Mouse (Mus musculus) fat pad, adult 2 months (tissue): Measurements from ENCODE around the gene Tmem104.

Source experiments
- DNase-seq: peaks from one replicate; pipeline ENCODE4 v3.0.0-alpha.2; 2011; ENCODE audit warnings: low read depth, low spot score; ENCODE audit errors: extremely low read depth

Tmem104 gene

DNA sequence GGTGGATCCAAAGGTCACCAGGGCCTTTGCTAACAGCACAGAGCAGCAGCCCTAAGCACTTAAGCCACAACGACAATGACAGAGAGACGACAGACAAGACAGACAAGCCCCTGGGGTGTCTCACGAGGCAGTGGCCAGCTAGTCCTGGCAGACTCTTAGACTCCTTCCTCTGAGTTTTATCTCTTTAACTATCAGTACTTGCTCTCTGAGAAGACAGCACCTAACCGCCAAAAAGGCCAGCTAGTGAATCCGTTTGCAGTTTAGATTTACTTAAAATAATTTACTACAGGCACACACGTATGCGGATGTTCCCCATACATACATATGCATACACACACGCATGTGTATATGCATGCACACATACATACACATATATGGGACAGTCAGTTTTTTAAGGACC, 10.3 kb downstream of the Tmem104 start:
- no peak for DNase-seq

DNA sequence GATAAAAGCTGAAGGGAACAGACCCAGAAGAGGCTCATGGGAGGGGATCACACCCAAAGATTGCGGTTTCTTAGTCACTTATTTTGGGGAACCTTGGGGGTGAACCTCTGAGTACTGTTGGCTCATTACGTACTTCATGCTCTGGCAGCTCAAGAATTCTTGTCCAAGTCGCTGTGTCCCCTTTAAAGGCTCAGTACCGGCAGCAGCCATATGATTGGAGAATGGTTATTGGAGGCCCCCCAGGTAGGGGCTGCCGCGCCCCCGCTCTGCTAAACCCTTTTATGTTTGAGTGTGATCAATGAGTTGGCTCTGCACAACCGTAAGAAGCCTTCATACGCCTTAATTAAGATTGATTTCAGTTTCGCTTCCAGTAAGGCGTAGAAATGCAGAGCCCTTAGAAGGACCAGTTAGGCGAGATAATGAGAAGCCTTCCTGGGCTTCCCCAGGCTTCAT, 11.7 kb downstream of the Tmem104 start:
- no peak for DNase-seq

DNA sequence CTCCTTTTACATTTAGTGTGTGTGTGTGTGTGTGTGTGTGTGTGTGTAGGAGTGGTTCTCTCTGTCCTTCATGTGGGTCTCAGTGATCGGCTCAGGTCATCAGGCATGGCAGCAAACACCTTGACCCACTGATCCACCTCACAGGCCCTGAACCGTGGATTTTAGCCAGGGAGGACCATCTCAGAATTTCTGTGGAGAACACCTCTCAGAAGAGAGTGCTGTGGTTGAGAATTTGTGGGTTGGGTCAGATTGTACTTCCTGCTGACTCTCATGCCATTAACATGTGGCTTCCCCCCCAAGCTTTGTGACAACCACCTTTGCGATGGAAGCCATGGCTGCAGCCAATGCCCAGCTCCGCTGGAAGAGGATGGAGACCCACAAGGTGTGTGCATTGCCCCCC, 13.2 kb downstream of the Tmem104 start:
- no peak for DNase-seq

DNA sequence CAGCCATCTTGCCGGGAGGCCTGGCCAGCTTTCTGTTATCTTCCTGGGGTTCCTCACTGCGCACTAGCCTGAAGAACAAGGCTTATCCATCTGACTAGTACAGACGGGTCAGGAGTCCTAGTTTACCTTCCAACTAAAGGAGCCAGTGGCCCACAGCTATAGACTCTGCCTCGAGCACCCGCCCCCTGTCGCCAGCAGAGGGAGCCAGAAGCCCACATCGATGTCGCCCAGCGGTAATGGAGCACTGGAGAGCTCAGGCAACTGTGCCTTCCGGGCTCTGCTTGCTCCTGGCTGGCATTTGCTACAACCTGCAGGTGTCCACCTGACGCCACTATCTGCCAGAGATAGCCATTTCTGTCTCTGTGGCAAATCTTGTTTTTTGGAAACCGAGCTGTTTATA, 15.0 kb downstream of the Tmem104 start:
- DNase-seq = no peak

DNA sequence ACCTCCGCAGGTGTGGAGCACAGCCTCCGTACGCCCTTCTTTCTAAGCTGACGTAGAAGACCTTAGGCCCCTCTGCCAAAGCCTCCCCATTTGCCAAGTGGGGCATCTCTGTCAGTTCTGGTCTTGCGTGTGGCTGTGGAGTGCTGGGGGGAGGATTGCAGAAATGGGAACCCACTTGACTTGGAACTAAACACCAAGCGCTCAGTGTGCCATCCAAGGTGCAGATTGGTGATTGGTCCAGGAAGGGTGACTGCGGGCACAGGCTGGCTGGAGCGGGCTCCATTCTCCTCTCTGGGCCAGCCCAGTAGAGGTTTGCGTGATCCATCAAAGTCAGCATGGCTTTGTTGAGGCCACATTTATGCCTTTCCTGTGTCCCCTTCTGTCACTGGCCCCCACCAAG, 15.5 kb downstream of the Tmem104 start:
- no peak for DNase-seq

DNA sequence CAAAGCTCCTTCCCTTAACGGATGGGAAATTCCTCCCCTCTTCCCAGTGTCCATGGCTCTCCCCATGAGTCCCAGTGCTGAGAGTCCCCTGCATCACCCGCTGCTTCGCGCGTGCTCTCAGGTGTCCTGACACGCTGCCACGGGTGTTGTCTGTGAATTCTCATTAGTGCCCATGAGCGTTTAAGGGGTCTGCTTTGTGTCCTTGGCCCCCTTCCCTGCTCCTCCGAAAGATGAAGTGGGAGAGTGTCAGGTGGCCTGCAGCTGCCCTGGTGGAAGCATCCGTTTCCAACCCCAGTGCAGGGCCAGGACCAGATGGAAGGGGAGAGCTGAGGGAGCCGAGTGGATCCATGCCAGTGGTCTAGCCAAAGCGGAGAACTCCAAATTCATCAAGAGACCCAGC, 20.8 kb downstream of the Tmem104 start:
- DNase-seq = no peak

DNA sequence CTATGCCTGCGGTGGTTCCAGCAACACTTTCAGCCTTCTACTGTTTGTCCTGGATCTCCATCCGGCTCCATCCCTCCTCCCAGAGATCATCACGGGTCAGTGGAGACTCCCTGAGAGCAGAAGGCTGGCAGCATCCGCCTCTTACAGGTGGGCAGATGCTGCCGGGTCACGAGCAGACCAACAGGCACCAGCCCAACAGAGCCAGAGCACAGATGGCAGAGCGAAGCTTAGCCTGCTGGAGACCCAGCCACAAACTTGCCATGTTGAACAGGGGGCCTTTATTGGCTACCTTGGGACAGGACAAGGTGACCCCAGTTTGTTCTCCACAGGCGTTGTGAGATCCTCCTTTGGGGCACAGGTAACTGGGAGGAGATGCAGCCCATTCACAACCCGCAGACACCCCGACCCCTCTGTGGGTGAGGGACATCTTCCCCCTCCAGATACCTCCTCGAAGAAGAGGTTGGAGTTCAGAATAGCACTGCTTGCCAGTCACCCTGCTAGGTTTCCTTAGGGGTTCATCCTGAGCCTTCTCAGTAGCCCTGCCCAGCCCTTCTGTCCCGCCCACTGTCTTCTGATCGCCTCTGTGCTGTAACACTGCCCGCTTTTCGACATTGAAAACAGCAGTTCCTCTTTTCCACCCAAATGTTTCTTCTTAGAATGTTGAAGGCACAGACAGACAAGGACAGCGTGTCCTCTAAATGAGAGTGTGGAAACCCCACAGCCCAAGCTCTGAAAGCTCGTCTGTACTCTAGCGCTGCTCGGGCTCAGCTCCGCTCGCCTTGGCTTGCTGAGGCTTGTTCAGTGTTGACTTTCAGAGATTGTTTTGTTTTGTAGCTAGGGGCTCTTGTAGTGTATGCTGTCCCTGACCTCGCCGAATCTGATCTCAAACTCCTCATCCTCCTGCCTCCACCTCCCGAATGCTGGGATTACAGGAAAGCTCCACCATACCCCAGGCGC, 21.8 kb downstream of the Tmem104 start:
- DNase-seq = no peak

DNA sequence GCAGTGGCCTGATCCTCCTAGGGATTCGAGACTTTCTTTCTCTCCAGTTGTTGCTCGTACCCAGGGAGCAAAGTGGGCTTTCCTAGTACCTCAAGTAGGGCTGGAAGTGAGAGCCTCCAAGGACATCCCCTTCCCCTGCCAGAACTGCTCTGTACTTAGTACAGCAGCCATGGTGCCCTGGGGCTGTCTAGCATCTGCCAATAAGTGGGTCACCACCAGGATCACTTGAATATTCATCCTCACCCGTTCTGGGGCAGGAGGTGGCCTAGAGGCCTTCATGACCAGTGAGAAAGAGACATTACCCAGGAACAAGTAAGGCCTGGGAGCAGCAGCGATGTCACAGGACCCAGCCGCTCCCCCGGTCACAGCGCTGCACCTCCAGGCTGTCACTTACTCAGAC, 22.7 kb downstream of the Tmem104 start:
- no peak for DNase-seq

DNA sequence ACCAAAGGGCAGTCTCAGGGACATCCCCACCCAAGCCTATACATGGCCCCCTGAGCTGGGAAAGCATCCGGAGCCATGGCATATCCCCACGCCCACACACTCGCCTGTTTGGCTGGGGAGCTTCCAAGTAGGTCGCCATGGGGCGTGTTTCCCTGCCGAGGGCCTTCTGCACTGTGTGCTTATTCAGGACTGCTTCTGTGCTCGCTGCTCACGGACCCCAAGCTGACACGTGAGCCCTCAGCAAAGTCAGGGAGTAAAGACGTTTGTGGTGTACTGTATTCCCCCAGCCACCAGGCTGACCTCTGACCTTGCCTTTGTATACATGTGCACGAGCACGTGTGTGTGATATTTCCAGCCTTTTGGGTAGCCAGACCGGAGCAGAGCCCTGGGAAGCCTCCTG, 24.8 kb downstream of the Tmem104 start:
- no peak for DNase-seq

DNA sequence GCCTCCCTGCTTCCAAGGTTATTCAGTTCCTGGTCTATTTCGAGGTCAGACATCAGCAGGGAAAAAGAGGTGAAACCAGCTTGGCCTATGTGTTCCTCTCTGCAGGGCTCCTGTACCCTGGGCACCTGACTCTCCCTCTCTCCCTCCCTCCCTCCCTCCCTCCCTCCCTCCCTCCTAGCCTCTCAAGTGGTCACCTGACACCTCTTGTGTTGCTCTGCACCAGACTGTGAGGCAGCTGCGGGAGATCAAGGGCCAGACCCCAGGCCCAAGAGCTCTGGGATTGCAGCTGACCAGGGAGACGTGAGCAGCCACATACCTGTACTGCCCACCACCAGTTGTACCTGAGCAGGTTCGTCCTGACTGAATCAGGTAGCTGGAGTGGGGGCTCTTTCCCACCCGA, 27.8 kb downstream of the Tmem104 start:
- no peak for DNase-seq

DNA sequence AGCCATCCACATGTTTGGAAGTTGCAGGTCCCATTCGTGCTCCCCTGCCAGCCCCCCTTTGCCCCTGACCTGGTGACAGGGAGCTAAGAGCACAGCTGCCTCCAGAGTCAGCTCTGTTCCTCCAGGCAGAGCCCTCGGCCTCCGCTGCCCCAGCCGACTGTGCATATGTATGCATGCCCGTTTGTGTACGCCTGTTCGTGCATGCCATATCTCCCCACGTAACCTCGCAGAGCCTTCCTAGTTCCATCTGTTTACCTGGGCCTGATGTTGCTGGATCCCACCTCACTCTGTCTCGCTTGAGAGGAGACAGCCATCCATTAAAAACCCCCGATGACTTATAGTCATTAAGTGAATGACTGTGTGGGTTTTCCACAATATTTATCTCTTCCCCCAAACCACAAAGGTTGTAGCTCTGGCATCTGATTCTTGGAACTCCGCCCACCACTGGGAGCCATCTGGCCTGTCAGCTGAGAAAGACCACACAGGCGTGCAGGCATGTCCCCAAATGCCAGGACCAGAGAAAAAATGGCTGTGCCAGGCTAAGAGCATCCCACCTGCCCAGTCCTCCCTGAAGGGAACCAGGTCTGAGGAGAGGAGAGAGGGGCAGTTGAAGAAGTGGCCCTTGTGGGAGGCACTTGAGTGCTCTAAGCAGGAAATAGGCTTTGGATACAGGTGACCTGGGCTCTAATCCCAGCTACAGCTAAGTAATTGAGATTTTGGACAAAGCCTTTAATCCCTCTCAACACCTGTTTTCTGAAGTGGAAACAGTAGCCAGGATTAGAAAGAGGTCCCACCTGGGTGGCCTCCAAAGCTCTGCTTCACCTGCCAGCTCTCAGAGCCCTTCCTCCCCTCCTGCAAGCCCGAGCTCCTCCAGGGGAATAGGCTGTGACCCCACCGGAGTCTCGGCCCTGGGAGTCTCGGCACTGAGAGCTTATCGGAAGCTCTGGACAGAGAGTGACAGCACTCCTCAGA, 30.4 kb downstream of the Tmem104 start:
- no peak for DNase-seq

DNA sequence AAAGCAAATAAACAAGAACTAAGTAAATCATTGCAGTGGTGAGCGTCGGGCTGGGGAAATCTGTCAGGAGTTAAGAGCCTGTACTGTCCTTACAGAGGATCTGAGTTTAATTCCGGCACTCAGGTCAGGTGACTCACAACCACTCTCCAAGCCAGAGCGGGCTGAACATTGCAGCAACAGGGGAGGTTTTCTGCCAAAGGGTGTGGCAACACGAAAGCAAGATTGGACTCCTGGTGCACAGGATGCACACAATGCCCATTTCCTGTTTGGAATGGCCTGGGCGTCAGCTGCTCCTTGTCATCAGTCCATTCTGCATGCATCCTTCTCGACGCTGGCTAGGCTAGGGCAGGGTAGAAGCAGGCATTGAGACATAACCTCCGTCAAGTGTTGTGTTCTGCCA, 32.0 kb downstream of the Tmem104 start:
- peak; percentile 57 for DNase-seq

DNA sequence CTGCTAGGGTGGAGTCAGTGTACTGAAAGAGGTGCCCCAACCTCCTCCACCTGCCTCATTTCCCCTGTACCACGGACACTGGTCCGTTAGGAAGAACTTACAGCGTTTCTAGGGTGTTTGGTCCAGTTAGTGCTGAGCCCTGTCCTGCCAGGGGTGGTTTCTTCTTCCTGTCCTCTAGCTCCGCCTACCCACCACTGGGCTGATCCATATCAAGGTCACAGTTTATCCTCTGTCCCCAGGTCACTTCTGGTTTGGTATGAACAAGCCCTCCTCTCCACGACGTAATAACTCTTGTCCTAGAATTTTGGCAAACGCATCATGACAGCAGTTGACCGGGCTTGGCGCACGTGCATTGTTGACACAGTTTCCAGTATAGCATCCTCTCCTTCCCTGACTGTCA, 32.4 kb downstream of the Tmem104 start:
- DNase-seq = no peak

DNA sequence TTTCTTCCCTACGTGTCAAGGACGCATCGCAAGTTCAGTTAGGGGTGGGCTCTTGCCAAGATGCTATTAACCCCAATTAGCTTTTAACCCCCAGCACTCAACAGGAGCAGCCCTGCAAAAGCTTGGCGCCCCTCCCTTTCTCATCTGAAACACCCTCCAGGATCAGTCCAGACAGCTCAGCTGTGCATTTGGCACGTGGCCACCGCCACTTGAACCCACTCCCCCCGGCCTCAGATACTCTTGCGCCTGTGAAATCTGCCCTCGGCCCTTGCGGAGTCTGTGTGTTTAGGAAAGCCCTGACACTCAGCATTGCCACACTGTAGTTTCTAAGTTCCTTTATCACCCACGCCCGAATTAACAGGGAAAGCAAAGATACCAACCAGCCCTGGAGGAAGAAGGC, 34.8 kb downstream of the Tmem104 start:
- no peak for DNase-seq

DNA sequence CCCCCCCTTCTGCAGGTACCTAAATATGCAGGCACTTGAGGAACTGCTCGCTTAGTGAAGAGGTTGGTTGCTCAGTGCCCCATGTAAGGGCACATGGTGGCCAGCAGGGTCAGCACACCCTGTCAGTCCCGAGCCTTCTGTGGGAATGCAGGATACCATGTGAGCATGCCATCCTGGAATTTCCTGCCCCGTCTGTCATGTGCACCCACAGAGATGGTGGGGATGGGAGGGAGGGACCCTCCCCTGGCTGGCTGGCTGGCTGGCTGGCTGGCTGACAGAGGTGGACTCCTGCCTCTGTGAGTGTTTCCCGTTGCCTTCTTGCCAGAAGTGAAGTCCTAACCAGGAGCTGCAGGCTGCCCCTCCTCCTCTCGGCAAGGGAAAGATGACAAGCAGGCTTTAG, 35.3 kb downstream of the Tmem104 start:
- DNase-seq = no peak

DNA sequence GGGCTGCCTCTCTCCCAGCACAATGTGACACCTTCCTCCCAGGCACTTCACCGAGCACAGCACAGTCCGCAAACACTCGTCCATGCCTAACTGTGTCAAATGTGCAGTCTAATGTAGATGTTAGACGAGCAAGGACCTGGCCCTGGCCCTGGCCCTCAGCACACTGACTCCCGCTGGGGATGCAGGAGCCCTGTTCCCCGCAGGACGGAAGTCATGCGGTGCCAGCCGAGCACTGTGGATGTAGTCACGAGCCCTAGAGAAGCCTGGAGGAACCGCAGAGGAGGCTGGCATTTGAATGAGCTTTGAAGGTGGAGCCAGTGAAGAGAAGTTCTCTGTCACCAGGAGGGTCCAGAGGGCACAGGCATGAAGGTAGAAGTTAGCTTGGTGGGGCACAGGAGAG, 36.2 kb downstream of the Tmem104 start:
- no peak for DNase-seq

DNA sequence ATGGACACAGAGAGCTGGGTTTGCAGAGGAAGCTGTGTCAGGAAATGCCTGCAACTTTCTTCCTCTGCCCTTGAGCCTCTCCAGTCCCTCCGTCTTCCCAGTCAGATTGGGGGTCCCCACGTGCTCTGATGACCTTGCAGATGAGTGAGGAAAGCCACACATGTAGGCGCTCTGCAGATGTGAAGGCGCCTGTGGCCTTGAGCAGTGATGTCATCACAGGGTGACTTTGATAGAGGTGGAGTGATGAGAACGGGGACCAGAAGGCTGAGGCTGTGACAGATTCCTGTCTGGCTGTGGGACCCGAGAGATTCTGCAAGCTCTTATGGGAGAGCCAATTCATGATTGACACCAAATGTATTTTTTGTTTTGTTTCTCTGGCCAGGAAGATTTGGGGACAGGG, 36.6 kb downstream of the Tmem104 start:
- DNase-seq = no peak

DNA sequence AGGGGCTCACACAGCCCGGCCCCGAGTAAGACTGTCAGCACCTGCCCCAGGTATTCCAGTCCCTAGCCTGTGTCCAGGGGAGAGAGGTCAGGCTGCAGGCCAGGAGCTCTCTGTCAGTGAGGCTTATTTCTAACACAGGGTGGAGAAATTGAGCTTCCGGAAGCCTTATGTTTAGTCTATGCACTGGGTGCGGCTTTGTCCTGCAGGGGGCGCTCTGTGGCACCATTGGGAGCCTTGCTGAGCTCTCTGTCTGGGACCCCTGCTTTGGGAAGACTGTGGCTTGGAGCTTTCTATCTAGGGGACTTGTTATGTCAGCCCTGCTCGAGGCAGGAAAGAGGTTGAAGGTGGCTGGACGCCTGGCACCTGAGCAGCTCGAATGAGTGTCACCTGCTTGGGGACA, 37.6 kb downstream of the Tmem104 start:
- no peak for DNase-seq

DNA sequence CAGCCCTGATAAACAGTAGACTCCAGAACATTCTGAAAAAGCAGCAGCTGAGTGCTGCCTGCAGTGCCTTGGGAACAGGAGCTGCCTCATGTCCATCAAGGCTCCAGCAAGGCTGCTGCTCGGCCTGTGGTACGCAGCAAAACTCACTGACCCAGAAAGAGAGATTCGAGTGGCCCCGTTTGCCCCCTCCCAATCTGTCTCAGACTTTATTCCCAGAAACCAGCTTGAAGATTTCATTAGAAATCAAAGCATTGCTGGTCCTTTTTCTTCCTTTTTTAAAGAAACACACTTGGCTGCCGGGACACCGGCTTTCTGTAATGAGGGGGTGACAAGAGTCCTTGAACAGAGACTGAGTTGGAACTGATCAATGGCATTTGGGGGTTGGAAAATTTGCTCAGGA, 38.0 kb downstream of the Tmem104 start:
- DNase-seq = no peak

DNA sequence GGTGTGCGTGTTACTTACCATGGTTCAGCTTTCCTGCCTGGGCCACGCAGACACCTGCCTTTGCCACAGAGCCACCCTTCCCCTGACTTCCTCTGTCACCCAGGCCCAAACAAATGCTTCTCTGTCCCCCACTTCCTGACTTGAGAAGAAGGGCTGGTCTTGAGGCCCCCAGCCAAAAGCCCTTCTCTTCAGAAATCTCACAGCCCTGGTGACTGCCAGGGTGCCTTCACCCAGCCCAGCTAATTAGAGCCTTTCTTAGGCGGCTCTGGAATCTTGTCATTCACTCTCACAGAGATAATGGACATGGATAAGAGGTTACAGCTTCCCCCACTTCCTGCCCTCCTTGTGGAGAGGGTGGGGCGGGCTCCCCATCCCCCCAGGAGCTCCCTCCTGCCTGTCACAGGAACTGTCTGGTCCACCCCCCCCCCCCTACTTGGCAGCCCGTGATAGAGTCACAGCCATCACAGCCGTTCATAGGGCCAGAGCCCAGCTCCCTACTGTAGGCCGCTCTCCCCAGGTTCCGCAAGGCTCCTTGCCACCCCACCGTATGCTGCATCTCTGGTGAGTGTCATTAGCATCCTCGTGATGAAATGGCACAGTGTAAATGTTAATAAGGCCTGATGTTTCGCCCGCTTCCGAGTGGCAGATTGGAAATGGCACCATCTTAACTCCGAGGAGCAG, 39.7 kb downstream of the Tmem104 start:
- no peak for DNase-seq

DNA sequence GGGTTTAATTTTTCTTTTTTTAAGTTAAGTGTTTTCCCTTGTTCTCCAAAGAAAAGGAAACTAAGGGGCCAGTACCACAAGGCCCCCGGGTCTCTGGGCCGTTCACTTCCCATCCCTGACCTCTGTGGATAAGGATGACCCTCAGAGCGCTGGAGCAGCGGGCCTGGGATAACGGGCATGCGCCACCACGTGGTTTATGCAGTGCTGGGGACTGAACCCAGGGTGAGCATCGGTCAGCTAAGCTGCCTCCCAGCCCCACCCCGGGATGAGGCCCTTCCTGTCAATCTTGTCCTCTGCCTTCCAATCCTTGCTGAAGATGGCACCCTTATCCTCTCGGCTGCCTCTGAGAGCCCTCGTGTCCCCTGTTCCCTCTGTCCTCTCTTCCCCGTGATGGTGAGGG, 40.4 kb downstream of the Tmem104 start:
- DNase-seq = no peak
